Mouse (Mus musculus) testis, postnatal 14 days (tissue): ENCODE measurements around the gene Pdlim1.

Experiments used
- DNase-seq: peaks from one replicate; pipeline ENCODE4 v3.0.0; 2021; ENCODE audit warnings: low spot score

Gene Pdlim1

GRCm38 (mm10) chr19:40271308-40271892 lies at the start of gene Pdlim1:
Pdlim1 (minus strand) TSS chr19:40271842.
- DNase-seq = peak; percentile 49

GRCm38 (mm10) chr19:40319199-40319598 lies 47.6 kb upstream of the Pdlim1 start:
- no peak for DNase-seq

GRCm38 (mm10) chr19:40318511-40318910 lies 46.9 kb upstream of the Pdlim1 start:
- no peak for DNase-seq

- DNase-seq = no peak
Observed at GRCm38 (mm10) chr19:40317001-40317400, 45.4 kb upstream of the Pdlim1 start.

- DNase-seq = no peak
Observed at GRCm38 (mm10) chr19:40314252-40314651, 42.6 kb upstream of the Pdlim1 start.

- DNase-seq = no peak
Observed at GRCm38 (mm10) chr19:40311631-40312030, 40.0 kb upstream of the Pdlim1 start.

GRCm38 (mm10) chr19:40310410-40311130 lies 38.9 kb upstream of the Pdlim1 start:
- no peak for DNase-seq

GRCm38 (mm10) chr19:40309911-40310310 lies 38.3 kb upstream of the Pdlim1 start:
- no peak for DNase-seq

GRCm38 (mm10) chr19:40307550-40307949 lies 35.9 kb upstream of the Pdlim1 start:
- DNase-seq = no peak

GRCm38 (mm10) chr19:40306631-40307030 lies 35.0 kb upstream of the Pdlim1 start:
- DNase-seq = no peak

GRCm38 (mm10) chr19:40305456-40305855 lies 33.8 kb upstream of the Pdlim1 start:
- no peak for DNase-seq

- DNase-seq = no peak
Observed at GRCm38 (mm10) chr19:40302916-40303315, 31.3 kb upstream of the Pdlim1 start.

GRCm38 (mm10) chr19:40302477-40302876 lies 30.8 kb upstream of the Pdlim1 start:
- no peak for DNase-seq

GRCm38 (mm10) chr19:40299983-40300759 lies 28.5 kb upstream of the Pdlim1 start:
- no peak for DNase-seq

GRCm38 (mm10) chr19:40299182-40299581 lies 27.5 kb upstream of the Pdlim1 start:
- no peak for DNase-seq

- DNase-seq = no peak
Observed at GRCm38 (mm10) chr19:40298574-40298973, 26.9 kb upstream of the Pdlim1 start.

- DNase-seq = no peak
Observed at GRCm38 (mm10) chr19:40297798-40298144, 26.1 kb upstream of the Pdlim1 start.

- no peak for DNase-seq
Observed at GRCm38 (mm10) chr19:40297078-40297797, 25.6 kb upstream of the Pdlim1 start.

GRCm38 (mm10) chr19:40294231-40294630 lies 22.6 kb upstream of the Pdlim1 start:
- no peak for DNase-seq

GRCm38 (mm10) chr19:40293791-40294190 lies 22.1 kb upstream of the Pdlim1 start:
- DNase-seq = no peak

GRCm38 (mm10) chr19:40290099-40290724 lies 18.6 kb upstream of the Pdlim1 start:
- no peak for DNase-seq

GRCm38 (mm10) chr19:40288415-40288814 lies 16.8 kb upstream of the Pdlim1 start:
- no peak for DNase-seq
